Mouse (Mus musculus): ENCODE measurements at regions not wholly inside any gene's neighbourhood (a gene's known extent, or its start where the extent isn't known, plus 50 kb on each side); places are given as distances from the start of the nearest gene placed in this dataset.

DNA sequence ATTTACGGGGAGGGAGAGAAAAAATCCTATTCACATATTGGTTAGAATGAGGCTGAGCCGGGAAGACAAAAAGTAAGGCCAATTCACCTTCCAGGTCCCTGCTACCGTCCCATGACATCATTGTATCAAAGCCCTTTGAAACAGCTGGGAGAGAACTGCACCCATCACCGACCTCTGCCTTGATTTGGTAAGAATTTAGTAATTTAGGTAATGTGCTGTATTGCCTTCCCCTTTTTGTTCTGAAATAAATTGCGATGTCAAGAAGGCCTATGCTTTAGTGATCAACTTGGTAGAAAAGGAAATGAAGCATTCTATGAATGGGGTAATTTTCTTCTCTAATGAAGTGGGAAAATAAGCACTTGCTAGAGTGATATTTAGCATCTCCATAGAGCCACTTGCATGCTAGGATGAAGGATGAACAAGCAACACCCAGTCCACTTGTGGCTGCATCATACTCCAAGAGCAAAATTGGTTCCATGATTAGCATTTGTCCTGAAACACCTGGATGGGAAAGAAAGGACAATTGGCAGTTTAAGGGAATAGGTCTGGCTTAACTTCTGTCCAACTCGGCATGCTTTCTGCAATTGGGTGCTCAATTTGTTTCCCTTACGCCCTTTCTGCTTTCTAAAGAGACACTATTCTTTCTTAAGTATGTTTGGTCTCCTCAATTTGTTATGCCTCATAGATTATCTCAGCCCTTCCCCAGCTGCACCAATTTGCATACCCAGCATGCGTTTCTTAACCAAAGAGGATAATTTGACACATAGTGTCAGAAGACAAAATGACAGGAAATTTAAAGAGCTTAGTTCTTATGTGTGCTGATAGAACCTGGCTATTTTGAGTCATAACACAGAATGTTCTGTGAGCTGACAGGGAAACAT lies 114.2 kb upstream of the Kitl start:
- TF ChIP-seq POLR2A (IDR thresholded peaks at IDR 0.05; ENCODE audit: borderline replicate concordance, extremely low read depth, insufficient read depth, insufficient read length, poor library complexity, severe bottlenecking) (no peak), CTCF (IDR thresholded peaks at IDR 0.05; ENCODE audit: borderline replicate concordance, extremely low read depth, insufficient read depth, insufficient read length) (no peak)
- DNase-seq (ENCODE audit: low read depth), result peak; percentile 71

DNA sequence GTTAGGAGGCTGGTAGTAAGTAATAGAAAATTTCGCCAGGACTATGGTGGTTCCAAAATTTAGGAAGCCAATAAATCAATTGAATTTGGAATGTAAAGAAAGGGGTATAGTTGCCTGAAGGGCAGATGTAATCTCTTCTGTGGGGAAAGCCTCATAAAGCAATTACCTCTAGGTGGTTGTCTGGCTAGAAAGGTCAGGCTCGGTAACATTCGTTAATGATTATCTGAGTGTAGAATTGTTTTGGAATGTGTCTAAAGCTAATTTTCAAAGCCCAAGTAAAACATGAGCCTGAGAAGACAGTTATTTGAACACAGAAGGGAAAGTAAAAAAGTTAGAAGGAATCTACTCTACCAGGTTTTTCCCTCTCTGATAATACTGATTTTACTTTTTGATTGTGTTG lies 121.4 kb upstream of the Kitl start:
- TF ChIP-seq CTCF (IDR thresholded peaks at IDR 0.05; ENCODE audit: borderline replicate concordance, extremely low read depth, insufficient read depth, insufficient read length), result no peak
- no peak for TF ChIP-seq POLR2A (IDR thresholded peaks at IDR 0.05; ENCODE audit: borderline replicate concordance, extremely low read depth, insufficient read depth, insufficient read length, poor library complexity, severe bottlenecking)

GRCm38 (mm10) chr10:99891899-99892298 lies 123.5 kb upstream of the Kitl start:
- no peak for DNase-seq (ENCODE audit: low read depth)
- no peak for TF ChIP-seq CTCF (IDR thresholded peaks at IDR 0.05; ENCODE audit: borderline replicate concordance, extremely low read depth, insufficient read depth, insufficient read length)
- no peak for TF ChIP-seq POLR2A (IDR thresholded peaks at IDR 0.05; ENCODE audit: borderline replicate concordance, extremely low read depth, insufficient read depth, insufficient read length, poor library complexity, severe bottlenecking)

More for the DNA sequence above, 121.4 kb upstream of the Kitl start:
- no peak for DNase-seq (ENCODE audit: low read depth)

DNA sequence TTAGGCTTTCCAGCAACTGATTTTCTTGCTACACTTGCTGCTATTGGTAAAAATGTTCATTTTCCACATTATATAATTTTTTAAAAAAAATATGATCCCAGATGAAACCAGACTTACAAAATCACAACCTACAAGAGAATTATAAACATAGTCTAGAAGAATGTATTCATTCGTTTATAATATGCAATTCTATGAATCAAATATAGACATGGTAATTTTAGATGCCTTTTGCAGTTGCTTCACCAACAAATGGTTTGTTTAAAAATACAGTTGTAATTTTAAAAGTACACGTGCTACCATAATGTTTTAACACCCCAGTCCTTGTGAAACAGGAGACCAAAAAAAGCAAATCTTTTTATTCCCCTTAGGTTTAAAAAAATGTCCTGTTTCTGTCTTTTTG lies 122.4 kb upstream of the Csl start:
- DNase-seq (ENCODE audit: low read depth), result no peak
- TF ChIP-seq POLR2A (IDR thresholded peaks at IDR 0.05; ENCODE audit: borderline replicate concordance, extremely low read depth, insufficient read depth, insufficient read length, poor library complexity, severe bottlenecking), result no peak
- TF ChIP-seq CTCF (IDR thresholded peaks at IDR 0.05; ENCODE audit: borderline replicate concordance, extremely low read depth, insufficient read depth, insufficient read length), result no peak

- no peak for DNase-seq (ENCODE audit: low read depth)
- TF ChIP-seq CTCF (IDR thresholded peaks at IDR 0.05; ENCODE audit: borderline replicate concordance, extremely low read depth, insufficient read depth, insufficient read length) (no peak), POLR2A (IDR thresholded peaks at IDR 0.05; ENCODE audit: borderline replicate concordance, extremely low read depth, insufficient read depth, insufficient read length, poor library complexity, severe bottlenecking) (no peak)
Observed at GRCm38 (mm10) chr10:99879362-99879761, 119.9 kb upstream of the Csl start.

GRCm38 (mm10) chr10:99864711-99865110 lies 105.3 kb upstream of the Csl start:
- no peak for DNase-seq (ENCODE audit: low read depth)
- TF ChIP-seq POLR2A (IDR thresholded peaks at IDR 0.05; ENCODE audit: borderline replicate concordance, extremely low read depth, insufficient read depth, insufficient read length, poor library complexity, severe bottlenecking) (no peak), CTCF (IDR thresholded peaks at IDR 0.05; ENCODE audit: borderline replicate concordance, extremely low read depth, insufficient read depth, insufficient read length) (no peak)

DNA sequence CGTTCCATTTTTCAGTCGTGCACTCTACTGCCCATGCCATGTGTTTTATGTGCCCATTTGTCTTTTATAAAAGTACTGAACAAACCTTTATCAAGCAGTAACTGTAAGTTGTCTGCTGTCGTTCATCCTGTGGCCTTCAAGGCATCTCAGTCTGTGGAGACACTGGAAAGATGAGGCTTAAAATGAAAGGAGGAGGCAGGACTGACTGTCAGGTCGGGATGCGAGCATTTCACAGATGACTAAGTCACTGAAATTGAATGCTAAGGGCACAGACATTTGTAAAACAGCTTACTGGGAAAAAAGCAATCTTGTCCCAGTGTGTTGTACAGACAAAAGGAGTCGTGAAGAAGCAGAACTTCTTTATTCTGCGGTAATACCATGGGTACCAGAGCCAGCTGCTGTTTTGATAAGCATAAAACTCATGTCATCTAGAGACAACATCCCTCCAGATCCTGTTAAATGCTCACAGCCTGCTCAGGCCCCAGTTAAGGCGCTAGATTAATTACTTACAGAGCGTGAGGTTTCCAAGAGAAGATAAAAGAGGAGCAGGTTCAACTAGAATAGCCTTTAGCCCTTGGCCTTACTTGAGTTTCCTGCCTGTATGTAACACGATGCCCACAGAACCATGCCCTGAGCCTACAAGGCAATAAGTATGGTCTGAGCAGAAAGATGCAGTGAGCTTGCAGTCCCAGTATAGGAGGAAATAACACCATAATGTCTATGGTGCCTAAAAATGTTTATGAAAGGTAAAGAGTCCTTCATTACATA lies 101.0 kb upstream of the Csl start:
- DNase-seq (ENCODE audit: low read depth), result peak; percentile 23

GRCm38 (mm10) chr10:99844110-99844509 lies 84.7 kb upstream of the Csl start:
- DNase-seq (ENCODE audit: low read depth), result no peak
- TF ChIP-seq CTCF (IDR thresholded peaks at IDR 0.05; ENCODE audit: borderline replicate concordance, extremely low read depth, insufficient read depth, insufficient read length) (no peak), POLR2A (IDR thresholded peaks at IDR 0.05; ENCODE audit: borderline replicate concordance, extremely low read depth, insufficient read depth, insufficient read length, poor library complexity, severe bottlenecking) (no peak)

More for the DNA sequence above, 101.0 kb upstream of the Csl start:
- no peak for TF ChIP-seq CTCF (IDR thresholded peaks at IDR 0.05; ENCODE audit: borderline replicate concordance, extremely low read depth, insufficient read depth, insufficient read length)

- TF ChIP-seq CTCF (IDR thresholded peaks at IDR 0.05; ENCODE audit: borderline replicate concordance, extremely low read depth, insufficient read depth, insufficient read length), result no peak
- no peak for TF ChIP-seq POLR2A (IDR thresholded peaks at IDR 0.05; ENCODE audit: borderline replicate concordance, extremely low read depth, insufficient read depth, insufficient read length, poor library complexity, severe bottlenecking)
Observed at GRCm38 (mm10) chr10:99841167-99841843, 81.8 kb upstream of the Csl start.

GRCm38 (mm10) chr10:99840179-99840876 lies 80.9 kb upstream of the Csl start:
- DNase-seq (ENCODE audit: low read depth), result no peak
- TF ChIP-seq CTCF (IDR thresholded peaks at IDR 0.05; ENCODE audit: borderline replicate concordance, extremely low read depth, insufficient read depth, insufficient read length), result no peak
- TF ChIP-seq POLR2A (IDR thresholded peaks at IDR 0.05; ENCODE audit: borderline replicate concordance, extremely low read depth, insufficient read depth, insufficient read length, poor library complexity, severe bottlenecking), result no peak

More at GRCm38 (mm10) chr10:99841167-99841843, 81.8 kb upstream of the Csl start:
- no peak for DNase-seq (ENCODE audit: low read depth)
